Mouse (Mus musculus) kidney, adult 2 months (tissue): ENCODE measurements around the gene Pcgf6. TPM values are rescaled to one million over a fixed set of nuclear protein-coding genes. Genes with fewer than 3 reads are reported as not detected.
A peak's percentile ranks its signal among the peaks of the same experiment; 100 is the strongest.

ENCODE experiments used
- DNase-seq: peaks from one replicate; pipeline ENCODE4 v3.0.0; 2021
- H3K27ac ChIP-seq: fragments of 200-500 bp; 2 replicates; pipeline ENCODE4 v1.5.1; 2012; ENCODE audit warnings: low read depth, low read length, control low read depth, inconsistent platforms; ENCODE audit not compliant: insufficient read depth
- H3K27me3 ChIP-seq: fragments of 200-500 bp; replicated peaks from 2 replicates; pipeline ENCODE4 v1.6.1; 2012; ENCODE audit warnings: mild to moderate bottlenecking, moderate library complexity, low read length, inconsistent platforms; ENCODE audit not compliant: control insufficient read depth, insufficient read depth
- H3K36me3 ChIP-seq: fragments of 200-500 bp; 2 replicates; pipeline ENCODE4 v1.6.1; 2012; ENCODE audit warnings: mild to moderate bottlenecking, moderate library complexity, low read length, inconsistent platforms; ENCODE audit not compliant: control insufficient read depth, insufficient read depth
- H3K4me1 ChIP-seq: fragments of 200-500 bp; 2 replicates; pipeline ENCODE4 v1.6.1; 2011; ENCODE audit warnings: low read length; ENCODE audit not compliant: control insufficient read depth, insufficient read depth
- H3K4me3 ChIP-seq: fragments of 200-500 bp; 2 replicates; pipeline ENCODE4 v1.5.1; 2011; ENCODE audit warnings: mild to moderate bottlenecking, low read depth, low read length, control low read depth; ENCODE audit not compliant: insufficient read depth
- CTCF ChIP-seq: fragments of 200-500 bp; conservative IDR thresholded peaks from 2 replicates; pipeline ENCODE4 v1.5.1; 2011; ENCODE audit warnings: low read depth, mild to moderate bottlenecking, control low read depth, low read length, moderate library complexity, mixed read lengths; ENCODE audit not compliant: insufficient read depth, insufficient read length
- POLR2A ChIP-seq: fragments of 200-500 bp; IDR thresholded peaks from one replicate; pipeline ENCODE4 v1.6.1; 2011; ENCODE audit warnings: low read depth, low read length, control low read depth
- WGBS: fragments of 180-500 bp; shearing (Covaris S2); methylation state at CpG from one replicate; pipeline ENCODE4 v1.1.7; 2018; 5-methylcytosine and 5-hydroxymethylcytosine counted together
- polyA plus RNA-seq: library from polyadenylated mRNA; depleted of rRNA; stranded (reverse); fragments of >200 nt; gene quantifications from 2 replicates; pipeline ENCODE4 v1.2.3, GENCODE M21; 2012

Pcgf6 gene
- polyA plus RNA-seq, 1 experiment, result 6.0 TPM

DNA sequence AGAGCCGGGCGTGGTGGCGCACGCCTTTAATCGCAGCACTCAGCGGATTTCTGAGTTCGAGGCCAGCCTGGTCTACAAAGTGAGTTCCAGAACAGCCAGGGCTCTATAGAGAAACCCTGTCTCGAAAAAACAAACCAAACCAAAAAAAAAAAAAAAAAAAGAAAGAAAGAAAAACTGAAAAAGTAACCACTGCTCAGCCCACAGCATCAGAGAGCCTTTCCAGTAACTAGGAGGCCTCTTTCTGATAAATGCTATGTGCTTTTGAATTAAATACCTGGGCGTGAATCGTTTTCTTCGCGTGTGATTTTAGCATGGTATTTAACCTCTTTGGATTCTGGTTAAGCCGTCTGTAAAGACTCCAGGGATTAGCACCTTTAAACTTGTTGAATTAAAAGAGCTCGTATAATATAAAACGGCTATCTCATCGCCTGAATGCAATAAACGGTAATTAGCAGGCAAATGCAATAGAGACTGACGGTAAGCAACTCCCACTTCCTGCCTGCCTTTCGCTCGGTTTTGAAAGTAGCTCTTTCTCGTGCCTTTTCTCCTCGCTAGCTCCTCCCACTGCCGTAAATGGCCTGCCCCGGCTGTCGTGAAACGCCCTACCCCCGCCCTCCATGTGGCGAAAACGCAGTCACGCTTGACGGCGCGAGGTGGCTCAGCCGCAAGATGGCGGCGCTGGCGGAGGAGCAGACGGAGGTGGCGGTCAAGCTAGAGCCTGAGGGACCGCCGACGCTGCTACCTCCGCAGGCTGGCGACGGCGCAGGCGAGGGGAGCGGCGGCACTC, 16.6 kb upstream of the Pcgf6 start, which contains the start of gene Taf5:
Taf5 (plus strand) TSS at position 651 of the 787 bp plus-strand sequence.
- TF ChIP-seq CTCF (no peak), POLR2A (peak; percentile 88)
- Histone ChIP-seq H3K27ac (peak within 1 kb of the TSS; percentile 81), H3K36me3 (no peaks in the 10 kb centered on the region), H3K4me3 (peak within 1 kb of the TSS; percentile 90), H3K4me1 (no peaks in the 10 kb centered on the region; the same call in 1 of the 2 replicates), H3K27me3 (no peaks in the 10 kb centered on the region)
- peak; percentile 98 for DNase-seq
- 9% methylated on average over 49 of the region's 49 CpGs for WGBS

DNA sequence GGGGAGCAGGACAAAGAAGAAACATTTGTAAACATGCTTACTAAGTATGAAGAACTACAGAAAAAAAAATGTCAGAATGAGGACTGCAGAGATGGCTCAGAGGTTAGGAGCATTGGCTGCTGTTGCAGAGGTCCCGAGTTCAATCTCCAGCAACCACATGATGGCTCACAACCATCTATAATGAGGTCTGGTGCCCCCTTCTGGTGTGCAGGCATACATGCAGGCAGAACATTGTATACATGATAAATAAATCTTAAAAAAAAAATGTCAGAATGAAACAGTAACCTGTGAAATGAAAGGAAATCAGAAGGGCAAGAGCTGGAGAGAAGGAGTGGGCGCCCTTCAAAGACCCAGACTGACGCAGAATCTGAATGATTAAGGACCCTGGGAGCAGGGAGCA, 15.2 kb upstream of the Pcgf6 start:
- 92% methylated on average over 3 of the region's 3 CpGs for WGBS
- TF ChIP-seq CTCF (0 out of 2 replicates have a peak, but pooled peaks have one; percentile 10), POLR2A (no peak)
- Histone ChIP-seq H3K27me3 (no peaks in the 10 kb centered on the region), H3K27ac (no peak overlapping the region), H3K36me3 (no peaks in the 10 kb centered on the region), H3K4me1 (no peaks in the 10 kb centered on the region; the same call in 1 of the 2 replicates), H3K4me3 (no peak overlapping the region)
- DNase-seq, result no peak

DNA sequence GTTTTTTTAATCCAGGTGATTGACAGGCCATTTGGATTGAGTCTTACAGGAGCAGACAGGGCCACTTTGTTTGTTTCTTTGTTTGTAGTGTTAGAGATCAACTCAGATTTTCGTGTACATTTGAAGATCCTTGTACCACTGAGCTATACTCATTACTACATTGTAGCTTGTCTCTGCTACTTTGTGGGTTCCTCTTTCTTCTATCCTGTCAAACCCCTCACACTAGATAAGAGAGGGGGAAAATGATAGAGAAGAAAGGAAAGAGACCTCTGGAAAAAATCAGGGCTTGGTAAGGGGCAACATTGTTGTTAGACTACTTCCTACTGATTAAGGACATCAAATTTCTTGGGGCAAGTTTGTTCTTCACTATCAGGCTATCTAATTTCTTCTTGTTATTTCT, 7.0 kb upstream of the Pcgf6 start:
- peaks cover 9% of the 10 kb centered on the region; the same call in 1 of the 2 replicates for H3K4me1 ChIP-seq
- H3K4me3 ChIP-seq, result no peak overlapping the region
- no peak for DNase-seq
- no peaks in the 10 kb centered on the region for H3K27me3 ChIP-seq
- no peak for TF ChIP-seq CTCF
- TF ChIP-seq POLR2A, result no peak
- no peaks in the 10 kb centered on the region for H3K36me3 ChIP-seq
- WGBS, result 73% methylated on average over 1 of the region's 1 CpGs
- H3K27ac ChIP-seq, result no peak overlapping the region

DNA sequence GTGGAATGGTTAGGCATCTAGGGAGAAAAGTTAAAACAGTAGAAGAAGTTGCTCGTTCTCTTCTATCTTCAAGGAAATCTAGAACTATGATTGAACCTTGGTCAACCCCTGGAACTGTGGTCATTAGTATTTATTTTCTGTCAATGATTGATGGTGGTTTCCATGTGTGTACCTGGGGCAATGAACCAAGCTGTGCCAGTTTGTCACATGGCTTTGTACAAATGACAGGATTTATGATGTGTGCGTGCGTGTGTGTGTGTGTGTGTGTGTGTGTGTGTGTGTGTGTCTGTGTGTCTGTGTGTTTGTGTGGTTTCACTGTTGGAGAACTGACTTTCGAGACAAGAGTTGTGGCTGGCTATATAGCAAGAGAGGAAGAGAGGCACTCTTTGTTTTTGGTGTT, 2.8 kb upstream of the Pcgf6 start:
- TF ChIP-seq POLR2A (no peak), CTCF (no peak)
- Histone ChIP-seq H3K27ac (peak overlapping the region; percentile 66; the same call in 1 of the 2 replicates), H3K36me3 (no peaks in the 10 kb centered on the region), H3K4me3 (no peak overlapping the region), H3K27me3 (no peaks in the 10 kb centered on the region), H3K4me1 (peaks cover 13% of the 10 kb centered on the region)
- peak; percentile 87 for DNase-seq
- WGBS, result 16% methylated on average over 4 of the region's 4 CpGs

DNA sequence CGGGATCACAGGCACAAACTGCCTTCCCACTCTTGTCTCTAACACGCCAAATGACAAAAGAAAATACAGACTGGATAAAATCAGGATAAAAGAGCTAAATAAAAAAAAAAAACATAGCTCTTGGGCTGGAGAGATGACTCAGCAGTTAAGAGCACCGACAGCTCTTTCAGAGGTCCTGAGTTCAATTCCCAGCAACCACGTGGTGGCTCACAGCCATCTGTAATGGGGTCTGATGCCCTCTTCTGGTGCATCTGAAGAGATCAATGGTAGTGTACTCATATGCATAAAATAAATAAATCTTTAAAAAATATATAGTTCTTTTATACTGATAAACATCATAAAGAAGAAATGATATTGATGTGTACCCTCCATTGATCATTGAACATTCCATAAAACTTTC, 2.2 kb upstream of the Pcgf6 start:
- no peak for DNase-seq
- peaks cover 13% of the 10 kb centered on the region for H3K4me1 ChIP-seq
- no peaks in the 10 kb centered on the region for H3K36me3 ChIP-seq
- TF ChIP-seq POLR2A (no peak), CTCF (no peak)
- H3K27ac ChIP-seq, result peak overlapping the region; percentile 66; the same call in 1 of the 2 replicates
- no peaks in the 10 kb centered on the region for H3K27me3 ChIP-seq
- H3K4me3 ChIP-seq, result no peak overlapping the region
- WGBS, result 68% methylated on average over 4 of the region's 4 CpGs

DNA sequence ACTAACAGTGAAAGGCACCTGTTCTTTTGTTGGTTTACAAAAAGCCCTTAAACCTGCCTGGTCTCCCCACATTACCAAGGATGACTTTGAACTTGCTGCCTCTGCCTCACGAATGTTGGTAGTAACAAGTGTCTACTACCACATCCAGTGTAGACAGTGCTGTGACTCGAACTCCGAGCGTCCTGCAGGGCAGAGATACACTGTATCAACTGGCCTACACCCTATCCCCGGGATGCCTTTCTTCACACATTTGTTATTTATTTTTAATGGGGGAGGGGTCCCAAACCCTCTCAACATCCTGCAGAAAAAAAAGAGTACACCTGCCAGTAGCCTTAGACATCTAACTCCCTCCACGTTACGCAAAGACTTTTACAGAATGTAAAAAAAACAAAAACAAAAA, 866 bp downstream of the Pcgf6 start:
- peak overlapping the region; percentile 88 for H3K4me3 ChIP-seq
- H3K27me3 ChIP-seq, result no peaks in the 10 kb centered on the region
- H3K4me1 ChIP-seq, result peaks cover 13% of the 10 kb centered on the region
- 4% methylated on average over 7 of the region's 7 CpGs for WGBS
- no peak overlapping the region for H3K27ac ChIP-seq
- DNase-seq, result no peak
- TF ChIP-seq POLR2A (no peak), CTCF (no peak)
- no peaks in the 10 kb centered on the region for H3K36me3 ChIP-seq

DNA sequence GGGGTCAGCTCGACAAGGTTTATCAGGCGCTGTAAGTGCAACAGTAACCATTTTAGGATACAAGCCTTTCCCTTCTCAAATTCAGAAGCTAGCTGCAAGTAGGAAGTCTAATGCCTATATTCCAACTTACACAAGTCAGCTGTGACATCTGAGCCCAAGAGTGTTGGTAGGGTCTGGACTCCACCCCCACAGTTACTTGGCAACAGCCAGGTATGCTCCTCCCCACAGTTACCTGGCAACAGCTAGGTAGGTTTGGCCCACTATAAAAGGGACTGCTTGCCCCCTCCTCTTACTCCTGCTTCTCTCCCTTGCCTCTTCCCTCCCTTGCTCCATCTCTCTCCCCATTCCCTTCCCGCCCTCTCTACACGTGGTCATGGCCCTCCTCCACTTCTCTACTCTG, 1.6 kb downstream of the Pcgf6 start:
- peaks cover 13% of the 10 kb centered on the region for H3K4me1 ChIP-seq
- H3K27ac ChIP-seq, result no peak overlapping the region
- no peaks in the 10 kb centered on the region for H3K36me3 ChIP-seq
- no peak overlapping the region for H3K4me3 ChIP-seq
- TF ChIP-seq POLR2A, result no peak
- TF ChIP-seq CTCF, result no peak
- H3K27me3 ChIP-seq, result no peaks in the 10 kb centered on the region
- DNase-seq, result no peak
- WGBS, result 69% methylated on average over 4 of the region's 4 CpGs
